Mouse (Mus musculus) lung, postnatal 0 days (tissue): ENCODE results near the gene Vmn2r27.
A peak's percentile ranks its signal among the peaks of the same experiment; 100 is the strongest.

Experiments
- CTCF ChIP-seq: IDR thresholded peaks from 2 replicates; pipeline ENCODE4 v1.5.1; 2016; ENCODE audit warnings: antibody characterized with exemption, mild to moderate bottlenecking
- EP300 ChIP-seq: IDR thresholded peaks from 2 replicates; pipeline ENCODE4 v1.6.1; 2016; ENCODE audit warnings: antibody characterized with exemption, mild to moderate bottlenecking, control low read depth

DNA sequence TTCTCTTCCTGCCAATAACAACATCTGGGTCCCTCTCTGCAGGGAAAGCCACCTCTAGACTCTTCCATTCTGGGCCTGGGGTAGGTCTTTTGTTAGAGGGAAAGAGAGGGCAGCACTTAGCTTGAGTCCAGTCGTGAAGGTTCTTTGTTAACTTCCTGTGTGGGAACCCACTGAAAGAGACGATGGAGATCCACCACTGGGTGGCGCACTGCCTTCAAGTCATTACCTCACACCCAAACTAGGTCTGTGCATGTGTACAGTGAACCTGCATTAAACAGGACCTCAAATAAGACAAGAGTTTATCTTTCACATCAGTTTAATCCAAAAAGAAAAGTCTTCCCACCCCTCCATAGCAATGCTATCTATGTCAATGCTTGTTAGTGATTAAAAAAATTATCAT is 31.0 kb upstream of the Vmn2r27 start:
- TF ChIP-seq CTCF (peak; percentile 76), EP300 (no peak)
